Mouse (Mus musculus): ENCODE results near the gene Ddx50. TPM values are rescaled to one million over a fixed set of nuclear protein-coding genes. Genes with fewer than 3 reads are reported as not detected.

The Ddx50 gene
- 105 and 114 TPM in 2 replicates for polyA plus RNA-seq (2016; fragmentation: Nextera tagmentation; extraction: Ambion mirVana)

GRCm38 (mm10) chr10:62650881-62651810 lies at the start of gene Ddx50:
Gene Ddx50 (minus strand): TSS chr10:62651218.
- no peaks in the 10 kb centered on the region for H3K27me3 ChIP-seq (ENCODE audit: insufficient read depth, poor library complexity, severe bottlenecking)
- peak; percentile 100 for DNase-seq (ENCODE audit: low spot score)
- peak within 1 kb of the TSS; percentile 94 for H3K27ac ChIP-seq
- H3K4me1 ChIP-seq: peaks cover 10% of the 10 kb centered on the region; the same call in 1 of the 2 replicates
- H3K4me3 ChIP-seq: peak within 1 kb of the TSS; percentile 89
- under 1% methylated on average over 88 of the region's 89 CpGs for WGBS
- H3K36me3 ChIP-seq: peaks cover 14% of the 10 kb centered on the region
- no peaks in the 10 kb centered on the region for H3K9me3 ChIP-seq

- no peaks in the 10 kb centered on the region for H3K36me3 ChIP-seq
Measured at GRCm38 (mm10) chr10:62692771-62693170, 41.8 kb upstream of the Ddx50 start.

GRCm38 (mm10) chr10:62692244-62692643 lies 41.2 kb upstream of the Ddx50 start:
- DNase-seq (ENCODE audit: low spot score): no peak
- Histone ChIP-seq H3K4me3 (no peak overlapping the region), H3K27ac (no peak overlapping the region), H3K27me3 (ENCODE audit: insufficient read depth, poor library complexity, severe bottlenecking) (no peaks in the 10 kb centered on the region), H3K9me3 (no peaks in the 10 kb centered on the region), H3K36me3 (no peaks in the 10 kb centered on the region), H3K4me1 (no peaks in the 10 kb centered on the region)
- WGBS: 84% methylated on average over 3 of the region's 3 CpGs

More at GRCm38 (mm10) chr10:62692771-62693170, 41.8 kb upstream of the Ddx50 start:
- no peaks in the 10 kb centered on the region for H3K4me1 ChIP-seq
- 62% methylated on average over 8 of the region's 8 CpGs for WGBS
- no peak overlapping the region for H3K27ac ChIP-seq
- H3K4me3 ChIP-seq: no peak overlapping the region
- DNase-seq (ENCODE audit: low spot score): no peak
- no peaks in the 10 kb centered on the region for H3K27me3 ChIP-seq (ENCODE audit: insufficient read depth, poor library complexity, severe bottlenecking)
- H3K9me3 ChIP-seq: no peaks in the 10 kb centered on the region

GRCm38 (mm10) chr10:62687032-62687674 lies 36.1 kb upstream of the Ddx50 start:
- H3K4me3 ChIP-seq: no peak overlapping the region
- WGBS: 86% methylated on average over 15 of the region's 15 CpGs
- H3K4me1 ChIP-seq: 0 out of 2 replicates have a peak, but pooled peaks cover 4% of the 10 kb centered on the region
- no peak overlapping the region for H3K27ac ChIP-seq
- no peaks in the 10 kb centered on the region for H3K36me3 ChIP-seq
- no peak for DNase-seq (ENCODE audit: low spot score)
- no peaks in the 10 kb centered on the region for H3K9me3 ChIP-seq
- no peaks in the 10 kb centered on the region for H3K27me3 ChIP-seq (ENCODE audit: insufficient read depth, poor library complexity, severe bottlenecking)

- Histone ChIP-seq H3K27me3 (ENCODE audit: insufficient read depth, poor library complexity, severe bottlenecking) (no peaks in the 10 kb centered on the region), H3K27ac (no peak overlapping the region), H3K4me1 (0 out of 2 replicates have a peak, but pooled peaks cover 4% of the 10 kb centered on the region), H3K9me3 (no peaks in the 10 kb centered on the region), H3K4me3 (no peak overlapping the region), H3K36me3 (no peaks in the 10 kb centered on the region)
- DNase-seq (ENCODE audit: low spot score): no peak
- 48% methylated on average over 5 of the region's 5 CpGs for WGBS
Measured at GRCm38 (mm10) chr10:62683043-62683442, 32.0 kb upstream of the Ddx50 start.

- WGBS: 62% methylated on average over 1 of the region's 1 CpGs
- H3K4me1 ChIP-seq: no peaks in the 10 kb centered on the region
- H3K4me3 ChIP-seq: no peak overlapping the region
- H3K27ac ChIP-seq: no peak overlapping the region
- DNase-seq (ENCODE audit: low spot score): no peak
- H3K27me3 ChIP-seq (ENCODE audit: insufficient read depth, poor library complexity, severe bottlenecking): no peaks in the 10 kb centered on the region
- H3K9me3 ChIP-seq: no peaks in the 10 kb centered on the region
- H3K36me3 ChIP-seq: no peaks in the 10 kb centered on the region
Measured at GRCm38 (mm10) chr10:62679833-62680232, 28.8 kb upstream of the Ddx50 start.

- no peaks in the 10 kb centered on the region for H3K36me3 ChIP-seq
- H3K27me3 ChIP-seq (ENCODE audit: insufficient read depth, poor library complexity, severe bottlenecking): no peaks in the 10 kb centered on the region
- H3K4me1 ChIP-seq: no peaks in the 10 kb centered on the region
- H3K4me3 ChIP-seq: no peak overlapping the region
- H3K9me3 ChIP-seq: no peaks in the 10 kb centered on the region
- no peak for DNase-seq (ENCODE audit: low spot score)
- H3K27ac ChIP-seq: no peak overlapping the region
- 80% methylated on average over 5 of the region's 5 CpGs for WGBS
Measured at GRCm38 (mm10) chr10:62677329-62677728, 26.3 kb upstream of the Ddx50 start.

- no peak overlapping the region for H3K27ac ChIP-seq
- DNase-seq (ENCODE audit: low spot score): no peak
- 82% methylated on average over 6 of the region's 6 CpGs for WGBS
- no peaks in the 10 kb centered on the region for H3K36me3 ChIP-seq
- H3K4me1 ChIP-seq: no peaks in the 10 kb centered on the region
- H3K4me3 ChIP-seq: no peak overlapping the region
- no peaks in the 10 kb centered on the region for H3K9me3 ChIP-seq
- H3K27me3 ChIP-seq (ENCODE audit: insufficient read depth, poor library complexity, severe bottlenecking): no peaks in the 10 kb centered on the region
Measured at GRCm38 (mm10) chr10:62676196-62676595, 25.2 kb upstream of the Ddx50 start.

- no peaks in the 10 kb centered on the region for H3K27me3 ChIP-seq (ENCODE audit: insufficient read depth, poor library complexity, severe bottlenecking)
- H3K4me1 ChIP-seq: peaks cover 5% of the 10 kb centered on the region; the same call in 1 of the 2 replicates
- no peak overlapping the region for H3K4me3 ChIP-seq
- DNase-seq (ENCODE audit: low spot score): no peak
- 87% methylated on average over 2 of the region's 2 CpGs for WGBS
- H3K36me3 ChIP-seq: no peaks in the 10 kb centered on the region
- no peak overlapping the region for H3K27ac ChIP-seq
- no peaks in the 10 kb centered on the region for H3K9me3 ChIP-seq
Measured at GRCm38 (mm10) chr10:62672359-62672758, 21.3 kb upstream of the Ddx50 start.

- WGBS: 72% methylated on average over 14 of the region's 14 CpGs
- Histone ChIP-seq H3K27me3 (ENCODE audit: insufficient read depth, poor library complexity, severe bottlenecking) (no peaks in the 10 kb centered on the region), H3K4me3 (no peak overlapping the region), H3K4me1 (peaks cover 12% of the 10 kb centered on the region; the same call in 1 of the 2 replicates), H3K27ac (no peak overlapping the region), H3K36me3 (no peaks in the 10 kb centered on the region), H3K9me3 (no peaks in the 10 kb centered on the region)
- DNase-seq (ENCODE audit: low spot score): no peak
Measured at GRCm38 (mm10) chr10:62669245-62669644, 18.2 kb upstream of the Ddx50 start.

GRCm38 (mm10) chr10:62668463-62668862 lies 17.4 kb upstream of the Ddx50 start:
- WGBS: 79% methylated on average over 2 of the region's 2 CpGs
- DNase-seq (ENCODE audit: low spot score): no peak
- no peaks in the 10 kb centered on the region for H3K9me3 ChIP-seq
- no peaks in the 10 kb centered on the region for H3K36me3 ChIP-seq
- no peak overlapping the region for H3K4me3 ChIP-seq
- H3K4me1 ChIP-seq: peaks cover 12% of the 10 kb centered on the region; the same call in 1 of the 2 replicates
- no peak overlapping the region for H3K27ac ChIP-seq
- H3K27me3 ChIP-seq (ENCODE audit: insufficient read depth, poor library complexity, severe bottlenecking): no peaks in the 10 kb centered on the region

- Histone ChIP-seq H3K9me3 (no peaks in the 10 kb centered on the region), H3K36me3 (no peaks in the 10 kb centered on the region), H3K4me3 (no peak overlapping the region), H3K27me3 (ENCODE audit: insufficient read depth, poor library complexity, severe bottlenecking) (no peaks in the 10 kb centered on the region), H3K4me1 (peaks cover 12% of the 10 kb centered on the region; the same call in 1 of the 2 replicates), H3K27ac (no peak overlapping the region)
- DNase-seq (ENCODE audit: low spot score): no peak
- WGBS: 35% methylated on average over 5 of the region's 5 CpGs
Measured at GRCm38 (mm10) chr10:62668043-62668442, 17.0 kb upstream of the Ddx50 start.

Data from heart, embryonic 10.5 days (tissue).